Mouse (Mus musculus) gastrocnemius, postnatal 14 days (tissue): ENCODE measurements around the gene Akt1s1. TPM values are rescaled to one million over a fixed set of nuclear protein-coding genes. Genes with fewer than 3 reads are reported as not detected.

Source experiments
- DNase-seq: peaks from one replicate; pipeline ENCODE4 v3.0.0; 2021; ENCODE audit warnings: mixed read lengths
- intact Hi-C: fragments of 180-260 bp; cut with DNase I; formaldehyde crosslinking; loops from one replicate; pipeline ENCODE4 v1.15.1; 2025; ENCODE audit warnings: low total_unique reads
- long read RNA-seq, 2 experiments: library from polyadenylated mRNA; stranded (forward); transcript quantifications; one replicate each; pipeline ENCODE4 v2.0.0; 2021
- total RNA-seq, 2 experiments: library from RNA; stranded (reverse); gene quantifications; 2 replicates each; pipeline ENCODE4 v1.2.3; 2021

Gene Akt1s1
- 10 to 100 TPM; 85.9 to 86.7 TPM for total RNA-seq
- long read RNA-seq, experiment 1, transcript Akt1s1-203 (5 exons, 1,160 nt), result minor isoform, 16 of 81 reads
- long read RNA-seq, experiment 1, transcript Akt1s1-204 (5 exons, 1,812 nt), result major isoform, 38 of 81 reads
- long read RNA-seq, experiment 1, partial matches to known transcripts, result 10 of 81 reads
- long read RNA-seq, experiment 1, other reads (novel, unspliced or antisense), result 16 of 81 reads
- long read RNA-seq, experiment 2, transcript Akt1s1-204 (5 exons, 1,812 nt), result major isoform, 43 of 77 reads
- long read RNA-seq, experiment 2, transcript Akt1s1-203 (5 exons, 1,160 nt), result minor isoform, 19 of 77 reads
- long read RNA-seq, experiment 2, partial matches to known transcripts, result 0 of 77 reads
- long read RNA-seq, experiment 2, other reads (novel, unspliced or antisense), result 15 of 77 reads

DNA sequence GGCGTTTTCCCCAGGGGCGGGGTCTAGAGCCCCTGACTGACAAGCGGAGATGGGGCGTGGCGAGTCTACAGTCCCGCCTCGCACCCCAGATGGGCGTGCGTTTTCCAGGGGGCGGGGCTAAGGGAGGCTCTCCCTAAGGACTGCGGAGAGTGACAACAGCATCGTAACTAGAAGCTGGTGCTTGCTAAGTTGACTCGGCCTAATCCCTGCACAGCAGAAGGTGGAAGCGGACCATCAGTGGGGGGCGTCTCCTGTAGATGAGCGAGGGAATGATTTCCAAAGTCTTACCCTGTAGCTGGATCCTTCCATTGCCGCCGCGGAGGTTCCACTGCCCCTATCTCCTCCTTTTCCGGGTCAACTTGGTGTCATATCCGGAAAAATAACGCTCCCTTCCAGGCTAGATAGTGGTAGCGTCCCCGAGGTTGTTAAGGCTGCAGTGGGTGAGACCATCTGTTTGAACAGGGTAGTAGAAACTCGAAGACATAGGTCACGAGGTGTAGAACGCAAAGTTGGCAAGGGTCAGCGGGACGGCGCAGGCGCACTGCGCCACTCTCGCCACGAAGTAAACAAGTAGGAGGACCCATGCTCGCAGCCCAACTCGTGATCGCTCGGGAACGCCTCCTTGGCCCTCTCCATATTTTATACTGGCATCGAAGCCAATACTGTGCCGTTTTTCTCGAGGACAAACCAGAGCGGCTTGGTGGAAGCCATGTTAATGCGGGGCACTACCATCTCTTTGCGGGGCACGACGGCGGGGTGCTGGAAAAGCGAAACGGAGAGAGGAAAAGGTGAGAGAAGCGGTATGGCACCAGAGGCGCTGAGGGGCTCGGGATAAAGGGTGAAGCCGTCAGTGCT lies at the start of gene Akt1s1, which contains the start of gene Tbc1d17:
Gene Akt1s1, plus strand, starts transcription at position 431 of the 855 bp plus-strand sequence.
Gene Tbc1d17, minus strand, starts transcription at position 519 of the 855 bp plus-strand sequence.
- intact Hi-C loops, result no loop called here
- peak; percentile 99 for DNase-seq

DNA sequence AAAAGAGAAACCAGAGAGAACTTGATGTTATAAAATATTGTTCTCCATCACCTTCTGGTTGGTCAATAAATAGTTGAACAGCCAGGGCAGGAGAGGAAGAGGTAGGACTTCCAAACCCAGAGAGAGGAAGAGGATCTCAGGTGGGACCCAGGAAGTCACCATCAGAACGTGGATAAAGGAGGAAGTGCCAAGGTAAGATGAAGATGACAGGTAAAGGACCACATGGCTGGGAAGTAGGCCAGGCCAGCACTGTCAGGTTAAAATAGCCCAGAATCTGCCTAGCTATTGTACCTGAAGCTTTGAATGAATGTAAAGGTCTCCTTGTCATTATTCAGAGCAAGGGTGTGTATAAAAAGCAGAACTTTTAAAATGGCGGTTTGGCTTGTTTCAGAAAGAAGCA lies 39.9 kb upstream of the Akt1s1 start:
- DNase-seq, result no peak
- intact Hi-C loops, result no loop called here

DNA sequence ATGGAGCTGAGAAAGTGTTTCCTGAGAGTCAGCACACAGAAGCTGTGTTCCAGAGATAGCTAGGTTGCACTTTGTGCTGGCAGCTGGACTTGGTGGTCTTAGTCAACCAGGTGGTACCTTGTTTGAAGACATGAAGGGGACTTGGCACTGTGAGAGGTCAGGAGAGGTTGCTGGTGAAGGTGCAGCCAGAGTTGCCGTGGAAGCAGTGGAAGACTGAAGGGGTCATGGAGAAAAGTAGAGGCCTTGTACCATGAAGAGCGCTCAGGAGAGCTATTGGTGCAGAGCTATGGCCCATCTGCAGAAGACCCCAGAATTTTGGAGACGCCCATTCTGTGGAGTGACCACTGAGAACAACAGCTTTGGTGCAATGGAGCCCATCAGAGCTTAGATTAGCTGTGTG lies 39.3 kb upstream of the Akt1s1 start:
- DNase-seq, result no peak
- intact Hi-C loops, result no loop called here

DNA sequence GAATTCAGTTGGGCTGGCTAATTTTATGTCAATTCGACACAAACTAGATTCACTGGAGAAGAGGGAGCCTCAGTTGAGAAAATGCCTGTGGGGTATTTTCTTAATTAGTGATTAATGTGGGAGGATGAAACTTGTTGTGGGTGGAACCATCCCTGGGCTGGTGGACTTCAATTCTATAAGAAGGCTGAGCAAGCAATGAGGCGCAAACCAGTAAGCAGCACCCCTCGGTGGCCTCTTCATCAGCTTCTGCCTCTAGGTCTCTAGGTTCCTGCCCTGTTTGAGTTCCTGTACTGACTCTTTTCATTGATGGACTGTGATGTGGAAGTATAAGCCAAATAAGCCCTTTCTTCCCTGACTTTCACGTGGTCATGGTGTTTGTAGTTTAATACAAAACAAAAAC lies 38.4 kb upstream of the Akt1s1 start:
- intact Hi-C loops, result loop anchor here (10.0 kb wide), 1 partner anchor 46 kb away; no protein-coding TSS in a partner anchor
- no peak for DNase-seq

DNA sequence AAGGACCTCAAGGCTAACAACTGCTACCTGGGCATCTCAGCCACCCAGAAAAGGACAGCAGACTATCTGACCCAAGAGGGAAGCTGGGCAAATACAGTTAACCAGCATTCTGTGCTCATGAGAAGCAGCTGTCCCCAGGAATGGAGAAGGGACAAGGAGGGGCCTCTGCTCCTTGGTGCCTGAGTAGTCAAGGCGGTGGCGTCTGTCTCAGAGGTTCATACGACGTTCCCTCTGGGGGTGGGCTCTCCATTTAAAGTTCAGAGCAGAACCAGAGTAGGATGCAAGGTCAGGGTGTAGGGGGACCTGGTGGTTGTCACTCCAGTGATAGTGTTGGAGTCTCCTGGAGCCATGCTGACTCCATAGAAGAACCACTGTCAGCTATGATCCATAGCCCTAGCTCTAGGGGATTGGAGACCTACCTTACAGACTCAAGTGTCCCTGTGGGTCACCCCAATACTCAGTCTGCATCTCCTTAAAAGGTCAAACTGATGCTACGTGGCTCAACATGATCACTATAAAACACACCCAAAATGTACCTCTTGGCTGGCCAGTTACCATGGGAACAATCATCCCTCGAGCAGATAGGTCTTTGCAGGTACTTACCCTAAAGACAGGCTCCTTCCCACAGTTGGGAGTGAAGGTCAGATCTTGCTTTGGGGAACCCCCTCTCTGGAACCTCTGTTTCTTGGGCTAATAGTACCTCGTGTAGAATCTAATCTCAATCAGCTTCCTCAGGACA lies 37.8 kb upstream of the Akt1s1 start:
- DNase-seq, result no peak
- intact Hi-C loops, result loop anchor here (10.0 kb wide), 1 partner anchor 46 kb away; no protein-coding TSS in a partner anchor

DNA sequence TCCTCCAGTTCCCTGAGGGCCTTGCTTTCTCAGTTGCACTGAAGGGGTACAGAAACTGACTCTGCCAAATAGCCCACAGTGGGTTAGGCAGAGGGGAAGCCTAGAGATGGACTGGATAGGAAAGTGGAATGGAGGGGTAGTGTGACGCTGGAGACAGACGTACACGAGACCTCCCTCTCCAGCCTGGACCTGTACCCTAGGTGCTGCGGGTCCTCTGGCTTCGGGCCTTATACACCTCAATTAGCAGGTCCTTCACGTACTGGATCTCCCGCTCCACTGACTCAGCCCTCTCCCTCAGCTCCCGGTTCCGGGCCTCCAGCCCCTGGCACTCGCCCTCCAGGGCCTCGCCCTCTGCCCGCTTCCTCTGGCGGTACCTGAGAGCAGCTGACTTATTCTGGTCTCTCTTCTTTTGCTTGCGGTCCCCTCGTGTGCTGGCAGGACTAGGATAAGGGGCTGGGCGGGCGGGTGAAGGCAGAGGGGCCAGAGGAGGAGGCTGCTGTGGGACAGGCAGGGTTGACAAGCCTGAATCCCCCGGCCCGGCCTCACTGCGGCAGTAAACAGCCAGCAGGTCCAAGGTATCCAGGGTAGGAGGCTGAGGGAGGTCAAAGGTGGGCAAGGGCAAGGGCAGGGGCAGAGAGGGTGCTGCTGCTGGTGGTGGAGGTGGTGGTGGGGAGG lies 36.0 kb upstream of the Akt1s1 start:
- no peak for DNase-seq
- intact Hi-C loops, result loop anchor here (10.0 kb wide), 1 partner anchor 48 kb away; no protein-coding TSS in a partner anchor

DNA sequence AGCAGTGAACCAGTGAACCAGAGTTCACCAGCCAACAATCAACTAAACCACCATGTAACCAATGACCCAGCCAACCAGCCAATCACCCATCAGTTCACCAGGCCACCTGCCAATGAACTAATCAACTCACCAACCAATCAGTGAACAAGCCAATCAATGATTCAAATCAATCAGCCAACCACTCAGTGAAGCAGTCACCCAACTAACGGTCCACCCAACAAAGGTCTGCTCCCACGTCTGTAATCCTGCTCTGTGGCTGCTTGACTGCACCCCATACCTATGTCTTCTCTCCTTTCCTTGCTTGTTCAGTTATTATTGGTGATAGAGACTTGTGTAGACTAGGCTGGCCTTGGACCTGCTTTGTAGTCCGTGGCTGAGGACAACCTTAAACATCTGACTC lies 34.8 kb upstream of the Akt1s1 start:
- DNase-seq, result no peak
- intact Hi-C loops, result loop anchor here (10.0 kb wide), 1 partner anchor 49 kb away; no protein-coding TSS in a partner anchor

DNA sequence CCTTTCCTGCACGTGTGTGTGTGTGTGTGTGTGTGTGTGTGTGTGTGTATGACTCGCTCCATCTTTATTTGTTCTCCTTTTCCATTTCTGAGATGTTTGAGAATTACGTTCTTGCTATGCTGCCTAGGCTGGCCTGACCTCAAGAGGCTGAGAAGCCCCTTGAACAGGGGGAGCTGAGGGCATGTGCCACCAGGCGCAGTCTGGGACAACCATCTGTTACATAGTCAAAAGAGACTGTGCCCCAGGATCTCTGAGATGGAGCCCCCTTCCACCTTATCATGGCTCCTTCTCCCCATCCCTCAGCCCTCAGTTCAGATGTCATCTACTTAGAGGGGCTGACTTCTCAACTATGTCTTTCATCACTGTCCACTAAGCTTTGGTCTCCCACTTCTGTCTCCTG lies 34.4 kb upstream of the Akt1s1 start:
- no peak for DNase-seq
- intact Hi-C loops, result loop anchor here (10.0 kb wide), 1 partner anchor 50 kb away; no protein-coding TSS in a partner anchor

DNA sequence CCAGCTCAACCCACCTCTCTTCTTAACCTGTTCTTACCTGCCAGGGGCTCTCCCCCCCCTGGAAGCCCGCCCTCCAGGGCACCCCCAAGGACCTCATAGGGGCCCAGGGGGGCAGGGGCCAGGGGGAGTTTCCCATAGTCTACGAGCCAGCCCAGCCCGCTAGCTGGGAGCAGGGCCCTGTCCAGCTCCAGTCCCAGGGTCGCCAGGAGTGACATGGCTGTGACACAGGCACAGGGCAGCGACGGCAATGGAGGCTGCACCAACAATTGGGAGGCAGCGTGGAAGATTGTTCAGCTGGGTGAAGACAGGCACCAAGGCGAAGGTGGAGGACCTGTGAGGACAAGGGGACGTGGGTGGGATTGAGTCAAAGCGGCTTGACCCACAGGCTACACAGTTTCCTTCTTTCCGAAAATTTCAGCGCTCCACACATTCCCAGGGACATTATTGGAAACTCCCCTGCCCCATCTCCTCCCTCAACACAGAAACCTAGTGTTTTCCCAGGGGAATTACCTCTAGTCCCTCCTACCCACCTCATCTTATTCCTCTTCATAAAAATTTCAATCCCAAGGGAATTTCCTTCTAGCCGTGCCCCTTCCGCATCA lies 33.7 kb upstream of the Akt1s1 start:
- intact Hi-C loops, result loop anchor here (10.0 kb wide), 1 partner anchor 50 kb away; no protein-coding TSS in a partner anchor
- DNase-seq, result no peak

DNA sequence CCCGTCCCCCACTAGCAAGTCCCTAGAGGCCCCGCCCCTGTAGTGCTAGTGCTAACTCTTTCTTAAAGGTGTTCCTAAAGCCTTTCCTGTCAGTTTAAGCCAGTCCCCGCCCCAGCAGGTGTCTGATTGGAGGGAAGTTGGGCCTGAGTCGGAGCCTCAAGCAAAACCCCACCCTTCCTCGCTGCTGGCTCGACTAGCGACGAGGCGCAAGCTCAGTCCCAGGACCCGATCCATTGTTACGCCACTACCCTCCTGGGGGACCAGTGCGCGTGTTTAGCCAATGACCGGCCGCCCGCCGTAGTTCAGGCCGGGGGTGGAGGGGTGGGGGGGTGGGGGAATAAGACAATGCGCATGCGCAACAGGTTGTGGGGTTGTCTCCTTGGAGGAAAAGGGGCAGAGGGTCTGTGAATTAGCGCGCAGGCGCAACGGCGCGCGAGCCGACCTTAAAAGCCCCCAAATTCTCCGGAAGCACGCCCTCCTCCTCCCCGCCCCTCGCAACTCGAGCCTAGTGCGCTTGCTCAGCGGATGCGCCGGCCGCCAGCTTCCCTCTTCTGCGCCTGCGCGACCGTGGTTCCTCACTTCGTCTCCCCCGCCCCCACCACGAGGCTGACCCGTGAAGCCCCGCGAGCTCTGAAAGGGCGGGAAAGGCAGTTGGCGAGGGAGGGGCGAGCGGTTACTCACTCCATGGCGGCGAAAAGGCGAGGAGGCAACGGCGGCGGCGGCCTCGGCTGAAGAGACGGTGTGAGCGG lies 32.9 kb upstream of the Akt1s1 start, which contains the start of the genes Nup62 and Il4i1:
Gene Nup62, plus strand, starts transcription at position 368 of the 749 bp plus-strand sequence.
Gene Il4i1, plus strand, starts transcription at position 667 of the 749 bp plus-strand sequence.
- intact Hi-C loops, result loop anchor here (10.0 kb wide), 1 partner anchor 51 kb away; no protein-coding TSS in a partner anchor
- DNase-seq, result peak; percentile 99

DNA sequence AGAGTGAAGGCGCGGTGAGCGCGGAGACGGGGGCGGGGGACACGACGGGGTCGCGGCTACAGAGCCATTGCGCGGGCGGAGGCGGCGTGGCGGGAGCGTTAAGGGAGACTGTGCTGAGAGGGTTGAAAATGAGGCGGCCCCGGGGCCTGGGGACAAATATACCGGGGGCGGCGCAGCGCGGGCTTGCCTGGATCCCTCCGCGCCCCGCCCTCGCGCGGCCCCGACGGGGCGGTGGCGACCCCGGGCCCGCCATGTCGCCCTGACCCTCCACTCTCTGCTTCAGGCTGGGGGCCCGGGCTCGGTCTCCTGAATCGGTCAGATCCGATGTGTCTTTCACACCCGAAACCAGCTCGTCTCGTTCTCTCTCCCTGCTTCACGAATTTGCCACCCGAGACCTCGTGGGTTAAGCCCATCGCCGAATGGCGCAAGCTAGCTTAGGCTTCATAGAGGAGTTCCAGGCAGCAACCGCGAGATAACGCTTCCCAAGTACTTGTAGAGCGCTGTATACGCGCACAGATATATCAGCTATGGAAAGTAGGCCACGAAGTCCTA lies 32.2 kb upstream of the Akt1s1 start, which contains the start of gene Atf5:
Gene Atf5, minus strand, starts transcription at position 189 of the 552 bp plus-strand sequence.
- intact Hi-C loops, result loop anchor here (10.0 kb wide), 1 partner anchor 52 kb away; no protein-coding TSS in a partner anchor
- DNase-seq, result peak; percentile 80

DNA sequence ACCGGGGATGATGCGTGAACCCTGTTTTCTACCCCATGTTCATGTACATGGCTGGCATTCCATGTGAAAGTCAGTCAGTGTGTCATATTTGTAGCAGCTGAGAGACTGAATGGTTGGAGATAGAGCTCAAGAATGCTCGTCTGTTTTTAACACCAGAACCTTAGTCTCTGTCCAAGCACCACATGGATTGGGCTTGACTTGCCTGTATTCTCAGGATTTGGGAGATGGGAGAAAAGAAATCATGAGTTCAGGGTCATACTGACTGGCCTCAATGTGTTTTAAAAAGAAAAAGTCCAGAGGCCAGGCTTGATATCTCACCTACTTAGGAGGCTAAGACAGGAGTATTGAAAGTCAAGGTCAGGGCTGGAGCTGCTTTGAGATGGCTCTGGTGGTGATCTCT lies 31.4 kb upstream of the Akt1s1 start:
- no peak for DNase-seq
- intact Hi-C loops, result loop anchor here (10.0 kb wide), 1 partner anchor 53 kb away; no protein-coding TSS in a partner anchor

DNA sequence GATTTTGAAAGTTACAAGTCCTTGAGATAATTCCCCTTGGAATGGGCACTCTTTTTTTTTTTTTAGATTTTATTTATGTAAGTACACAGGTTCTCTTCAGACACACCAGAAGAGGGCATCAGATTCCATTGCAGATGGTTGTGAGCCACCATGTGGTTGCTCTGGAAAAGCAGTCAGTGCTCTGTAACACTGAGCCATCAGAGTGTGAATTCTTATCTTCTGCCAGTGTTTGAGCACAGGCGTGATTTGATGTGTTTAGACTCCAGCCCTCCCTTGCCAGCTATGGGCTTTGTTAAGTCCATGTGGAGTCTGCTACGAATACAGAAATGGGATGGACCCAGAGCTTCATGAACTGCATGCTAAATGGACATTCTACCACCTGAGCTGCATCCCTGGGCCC lies 30.6 kb upstream of the Akt1s1 start:
- intact Hi-C loops, result loop anchor here (10.0 kb wide), 1 partner anchor 53 kb away; no protein-coding TSS in a partner anchor
- no peak for DNase-seq

DNA sequence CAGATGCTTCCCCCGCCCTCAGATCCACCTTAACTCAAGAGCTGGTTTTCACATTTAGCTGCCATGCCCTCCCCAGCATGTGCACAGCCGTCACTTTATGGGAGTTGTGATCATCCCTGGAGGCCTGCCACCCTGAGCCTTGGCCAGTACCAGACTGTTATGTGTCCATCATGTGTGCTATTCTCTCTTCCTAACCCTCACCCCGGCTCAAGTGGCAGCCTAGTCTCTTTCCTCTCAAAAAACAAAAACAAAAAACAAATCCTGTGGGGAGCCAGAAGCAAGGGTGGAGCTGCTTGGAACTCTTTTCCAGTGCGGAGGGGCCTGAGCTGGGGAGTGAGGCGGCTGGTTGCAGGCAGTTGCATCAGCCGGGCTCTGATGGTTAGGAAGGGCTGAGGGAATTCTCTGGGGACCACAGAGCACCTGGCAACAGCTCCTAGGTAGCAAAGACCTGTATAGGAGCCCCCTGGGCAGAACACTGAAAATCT lies 30.0 kb upstream of the Akt1s1 start:
- intact Hi-C loops, result loop anchor here (10.0 kb wide), 1 partner anchor 54 kb away; no protein-coding TSS in a partner anchor

DNA sequence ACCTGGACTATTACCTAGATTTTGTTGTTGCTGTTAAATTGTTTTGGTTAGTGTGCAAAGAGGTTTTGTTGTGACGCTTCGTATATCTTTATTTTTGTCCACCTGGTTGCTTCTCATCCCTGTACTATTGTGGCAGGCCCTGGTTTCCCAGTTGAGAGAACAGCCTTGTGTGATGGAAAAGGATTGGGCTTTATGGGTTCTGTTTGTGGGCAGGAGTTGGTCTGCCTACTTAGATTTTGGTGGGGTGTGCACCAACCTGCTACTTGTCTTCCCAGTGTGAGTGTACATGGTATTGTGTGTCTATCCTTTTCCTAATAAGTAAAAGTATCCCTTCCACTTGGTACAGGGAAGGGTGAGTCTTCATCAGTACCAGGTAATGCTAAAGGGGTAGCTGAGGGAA lies 29.4 kb upstream of the Akt1s1 start:
- intact Hi-C loops, result loop anchor here (10.0 kb wide), 1 partner anchor 55 kb away; no protein-coding TSS in a partner anchor
- DNase-seq, result no peak

More for the DNA sequence above, 30.0 kb upstream of the Akt1s1 start:
- peak; percentile 69 for DNase-seq

DNA sequence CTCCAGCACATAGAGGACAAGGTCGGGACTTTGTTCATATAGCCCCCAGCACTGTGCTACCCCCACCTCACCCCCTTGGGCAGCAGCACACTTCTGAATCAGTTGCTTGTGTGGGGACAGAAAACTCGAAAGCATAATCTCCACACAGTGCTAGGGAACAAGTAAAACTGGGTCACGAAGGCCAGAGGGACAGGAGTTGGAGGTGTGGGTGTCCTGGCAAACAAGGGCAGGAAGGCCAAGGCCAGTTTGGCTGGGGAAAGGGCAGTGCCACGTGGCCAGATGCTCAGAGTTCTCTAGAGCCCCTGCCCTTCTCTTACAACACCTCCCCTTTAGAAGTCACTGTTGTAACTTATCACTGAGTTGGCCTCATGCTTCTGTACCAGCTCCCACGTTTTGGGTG lies 28.9 kb upstream of the Akt1s1 start:
- intact Hi-C loops, result loop anchor here (10.0 kb wide), 1 partner anchor 55 kb away; no protein-coding TSS in a partner anchor

DNA sequence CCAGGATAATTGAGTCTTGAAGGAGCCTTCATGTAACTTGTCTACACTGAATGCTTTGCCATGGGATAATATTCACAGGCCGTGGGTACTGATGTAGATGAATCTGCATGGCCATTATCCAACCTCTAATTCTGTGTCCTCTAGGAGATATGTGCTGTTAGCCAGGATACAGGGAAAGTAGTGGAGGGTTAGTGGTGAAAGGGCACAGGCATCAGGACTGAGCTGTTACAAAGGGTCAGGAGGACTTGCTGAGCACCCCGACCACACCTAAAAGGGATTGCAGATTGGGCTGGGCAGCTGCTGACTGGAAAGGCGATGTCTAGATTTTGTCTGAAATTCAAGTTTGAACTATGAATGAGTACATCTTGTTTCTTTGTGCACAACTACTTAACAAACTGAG lies 28.3 kb upstream of the Akt1s1 start:
- no peak for DNase-seq
- intact Hi-C loops, result no loop called here

More for the DNA sequence above, 28.9 kb upstream of the Akt1s1 start:
- DNase-seq, result no peak
